Mouse (Mus musculus) embryonic facial prominence, embryonic 12.5 days (tissue): ENCODE results near the gene Pcnx. TPM values are rescaled to one million over a fixed set of nuclear protein-coding genes. Genes with fewer than 3 reads are reported as not detected.

ENCODE experiments used
- ATAC-seq: fragments of 200-750 bp; cut with Nextera tagmentation; 2 replicates; pipeline ENCODE4 v1.8.0; 2017; ENCODE audit not compliant: insufficient number of reproducible peaks, insufficient read depth, low FRiP score, low TSS enrichment
- H3K27ac ChIP-seq: fragments of 300-500 bp; sonication (generic); 2 replicates; pipeline ENCODE4 v1.5.1; 2016; ENCODE audit warnings: mild to moderate bottlenecking
- H3K27me3 ChIP-seq: fragments of 300-500 bp; sonication (generic); 2 replicates; pipeline ENCODE4 v1.6.1; 2016; ENCODE audit warnings: mild to moderate bottlenecking, moderate library complexity
- H3K36me3 ChIP-seq: fragments of 300-500 bp; sonication (generic); 2 replicates; pipeline ENCODE4 v1.6.1; 2016; ENCODE audit warnings: mild to moderate bottlenecking
- H3K4me1 ChIP-seq: fragments of 300-500 bp; sonication (generic); 2 replicates; pipeline ENCODE4 v1.6.1; 2016
- H3K4me2 ChIP-seq: fragments of 300-500 bp; sonication (generic); replicated peaks from 2 replicates; pipeline ENCODE4 v1.6.1; 2016; ENCODE audit warnings: mild to moderate bottlenecking, moderate library complexity
- H3K4me3 ChIP-seq: fragments of 300-500 bp; sonication (generic); 2 replicates; pipeline ENCODE4 v1.5.1; 2016; ENCODE audit warnings: mild to moderate bottlenecking
- H3K9ac ChIP-seq: fragments of 300-500 bp; sonication (generic); 2 replicates; pipeline ENCODE4 v1.6.1; 2016; ENCODE audit warnings: mild to moderate bottlenecking, moderate library complexity
- H3K9me3 ChIP-seq: fragments of 300-500 bp; sonication (generic); 2 replicates; pipeline ENCODE4 v1.6.1; 2016; ENCODE audit warnings: mild to moderate bottlenecking, moderate library complexity
- WGBS: fragments of 180-500 bp; shearing (Covaris S2); methylation state at CpG from one replicate; pipeline ENCODE4 v1.1.7; 2016; 5-methylcytosine and 5-hydroxymethylcytosine counted together
- polyA plus RNA-seq: library from polyadenylated mRNA; unstranded; fragments of >200 nt; fragmentation: Nextera tagmentation; extraction: Ambion mirVana; gene quantifications from 2 replicates; pipeline ENCODE4 v1.2.1, GENCODE M21; 2016

Pcnx gene
- polyA plus RNA-seq, 1 experiment from 2014 or later, result 12.6 TPM

DNA sequence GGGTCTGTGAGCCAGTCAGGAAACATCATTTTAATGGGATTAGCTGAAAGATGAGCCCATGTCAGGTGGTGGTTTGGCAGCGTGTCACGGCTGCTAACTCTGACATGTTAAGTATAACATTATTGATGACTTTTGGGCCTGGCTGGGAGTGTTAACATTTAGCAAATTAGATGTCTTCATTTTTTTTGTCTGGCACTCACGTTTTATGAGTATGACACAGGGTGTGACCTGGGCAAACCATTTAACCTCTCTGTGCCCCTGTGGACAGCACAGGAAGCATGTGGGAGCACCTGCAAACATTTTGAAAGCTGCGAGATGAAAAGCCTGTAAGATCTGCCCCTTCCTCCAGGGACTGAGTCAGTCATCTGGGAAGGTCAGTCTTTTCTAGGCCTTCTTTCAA, 2.6 kb upstream of the Pcnx start:
- peaks cover 19% of the 10 kb centered on the region for H3K4me1 ChIP-seq
- 0 out of 2 replicates have a peak overlapping the region, but pooled peaks have one; percentile 17 for H3K27ac ChIP-seq
- H3K4me3 ChIP-seq, result no peak overlapping the region
- no peak for ATAC-seq
- H3K9me3 ChIP-seq, result no peaks in the 10 kb centered on the region
- no peaks in the 10 kb centered on the region for H3K27me3 ChIP-seq
- WGBS, result 19% methylated on average over 4 of the region's 4 CpGs
- no peak overlapping the region for H3K4me2 ChIP-seq
- H3K9ac ChIP-seq, result no peak overlapping the region
- H3K36me3 ChIP-seq, result no peaks in the 10 kb centered on the region

DNA sequence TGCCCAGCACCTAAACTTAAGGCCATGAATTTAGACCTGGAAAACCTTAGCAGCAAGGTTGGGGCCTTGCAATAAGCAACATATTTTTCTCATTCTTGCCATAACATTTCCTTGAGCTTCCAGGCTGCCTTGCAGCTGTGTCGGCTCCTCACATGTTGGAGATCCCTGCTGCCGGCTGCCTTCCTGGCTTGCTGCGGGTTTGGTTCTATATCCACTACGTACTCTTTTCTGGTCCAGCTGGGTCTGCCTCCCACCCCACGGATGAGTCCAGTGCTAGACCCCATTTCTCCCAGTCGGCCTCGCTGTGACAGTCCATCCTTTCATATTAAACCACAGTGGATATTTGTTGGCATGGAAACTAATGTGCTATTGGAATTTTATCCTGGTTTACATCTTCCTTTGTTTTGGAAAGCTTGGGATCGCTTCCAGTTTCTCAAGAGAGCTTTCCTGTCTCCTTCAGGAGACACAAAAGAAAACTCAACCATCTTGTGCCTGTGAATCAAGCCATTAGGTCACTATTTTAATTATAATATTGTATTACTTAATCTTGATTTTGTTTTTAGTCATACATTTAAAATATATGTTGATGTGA, 1.7 kb upstream of the Pcnx start:
- Histone ChIP-seq H3K9me3 (no peaks in the 10 kb centered on the region), H3K4me3 (no peak overlapping the region), H3K27ac (no peak overlapping the region), H3K4me2 (no peak overlapping the region), H3K4me1 (peaks cover 27% of the 10 kb centered on the region), H3K36me3 (no peaks in the 10 kb centered on the region), H3K9ac (no peak overlapping the region; the same call in 1 of the 2 replicates), H3K27me3 (no peaks in the 10 kb centered on the region)
- no peak for ATAC-seq
- 58% methylated on average over 8 of the region's 8 CpGs for WGBS

DNA sequence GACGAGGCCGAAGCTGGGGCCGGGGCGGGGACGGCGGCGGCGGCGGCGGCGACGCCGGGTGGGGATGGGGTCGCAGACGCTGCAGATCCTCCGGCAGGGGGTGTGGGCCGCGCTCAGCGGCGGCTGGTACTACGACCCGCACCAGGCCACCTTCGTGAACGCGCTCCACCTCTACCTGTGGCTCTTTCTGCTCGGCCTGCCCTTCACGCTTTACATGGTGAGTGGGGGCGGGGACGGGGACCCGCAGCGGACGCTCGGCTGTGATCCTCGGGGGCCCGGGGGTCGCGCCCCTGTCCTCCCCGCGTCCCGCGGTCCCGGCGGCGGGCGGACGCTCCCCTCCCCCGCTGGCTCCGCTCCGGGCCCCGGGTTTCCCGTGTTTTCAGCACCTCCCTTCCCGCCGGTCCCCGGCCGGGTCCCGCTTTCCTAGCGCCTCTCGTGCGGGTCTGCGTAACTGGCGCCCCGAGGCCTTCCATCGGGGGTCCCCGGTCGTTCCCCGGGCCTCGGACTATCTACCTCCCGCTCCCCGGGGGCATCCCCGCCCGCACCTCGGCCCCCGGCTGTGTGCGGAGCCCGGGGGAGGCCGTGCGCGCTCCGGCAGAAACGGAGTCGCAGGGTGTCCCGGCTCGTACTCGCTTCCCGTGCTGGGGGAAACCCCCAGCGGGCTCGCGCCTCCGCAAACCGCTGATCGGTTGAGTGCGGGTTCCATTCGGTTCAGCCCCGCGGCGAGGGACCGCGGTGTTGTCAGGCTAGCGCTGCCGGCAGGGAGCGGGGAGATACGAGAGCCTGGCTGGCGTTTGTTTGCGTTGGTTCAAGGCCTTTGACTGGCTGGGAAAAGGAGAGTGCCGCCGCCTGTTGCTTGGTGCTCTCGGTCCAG, 722 bp downstream of the Pcnx start:
- Histone ChIP-seq H3K9ac (peak overlapping the region; percentile 93), H3K27me3 (no peaks in the 10 kb centered on the region), H3K4me1 (peaks cover 28% of the 10 kb centered on the region), H3K27ac (peak overlapping the region; percentile 95), H3K4me3 (peak overlapping the region; percentile 95), H3K4me2 (peak overlapping the region; percentile 72), H3K9me3 (no peaks in the 10 kb centered on the region), H3K36me3 (no peaks in the 10 kb centered on the region)
- WGBS, result under 1% methylated on average over 97 of the region's 107 CpGs
- peak; percentile 80 for ATAC-seq

DNA sequence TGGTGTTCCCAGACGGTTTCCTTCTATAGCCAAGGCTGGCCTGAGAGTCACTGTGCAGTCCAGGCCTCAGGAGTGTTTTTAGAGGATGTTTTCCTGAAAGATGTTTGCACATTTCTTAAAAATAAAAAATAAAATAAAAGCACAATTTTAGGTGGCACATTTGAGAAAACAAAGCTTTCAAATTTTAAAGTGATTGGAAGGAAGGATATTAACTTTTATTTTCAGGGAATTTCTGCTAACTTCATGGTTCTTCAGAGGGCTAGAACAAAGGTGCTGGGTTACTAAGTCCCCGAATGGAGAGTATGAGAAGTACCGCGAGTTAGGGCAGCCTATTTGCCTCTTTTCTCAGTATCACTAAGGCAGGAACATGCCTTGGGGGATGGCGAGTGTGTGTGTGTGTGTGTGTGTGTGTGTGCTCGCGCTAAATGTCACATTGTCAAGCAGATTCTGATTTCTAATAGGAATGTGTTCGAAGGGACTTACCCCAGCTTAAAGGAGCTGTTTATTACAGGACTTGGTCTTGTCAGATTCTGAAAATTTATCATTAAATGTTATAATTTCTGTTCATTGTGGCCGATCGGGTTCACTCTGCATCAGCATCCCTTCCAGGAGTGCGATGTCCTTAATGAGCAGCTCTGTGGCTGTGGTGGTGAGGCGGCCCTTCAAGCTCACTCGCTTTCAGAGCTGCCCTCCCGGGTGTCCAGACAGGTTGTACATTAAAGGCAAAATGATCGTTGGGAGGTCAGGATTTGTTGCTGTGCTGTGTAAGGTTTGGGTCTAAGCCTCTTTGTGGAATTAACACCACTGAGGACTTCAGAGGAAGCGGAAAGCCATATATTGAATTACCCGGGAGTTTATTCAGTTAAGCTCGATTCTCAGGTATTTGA, 1.6 kb downstream of the Pcnx start:
- WGBS, result 23% methylated on average over 18 of the region's 18 CpGs
- H3K9ac ChIP-seq, result peak overlapping the region; percentile 93
- no peaks in the 10 kb centered on the region for H3K36me3 ChIP-seq
- peak overlapping the region; percentile 72 for H3K4me2 ChIP-seq
- H3K4me3 ChIP-seq, result peak overlapping the region; percentile 95
- H3K27me3 ChIP-seq, result no peaks in the 10 kb centered on the region
- H3K9me3 ChIP-seq, result no peaks in the 10 kb centered on the region
- H3K27ac ChIP-seq, result 0 out of 2 replicates have a peak overlapping the region, but pooled peaks have one; percentile 95
- H3K4me1 ChIP-seq, result peaks cover 28% of the 10 kb centered on the region
- no peak for ATAC-seq

DNA sequence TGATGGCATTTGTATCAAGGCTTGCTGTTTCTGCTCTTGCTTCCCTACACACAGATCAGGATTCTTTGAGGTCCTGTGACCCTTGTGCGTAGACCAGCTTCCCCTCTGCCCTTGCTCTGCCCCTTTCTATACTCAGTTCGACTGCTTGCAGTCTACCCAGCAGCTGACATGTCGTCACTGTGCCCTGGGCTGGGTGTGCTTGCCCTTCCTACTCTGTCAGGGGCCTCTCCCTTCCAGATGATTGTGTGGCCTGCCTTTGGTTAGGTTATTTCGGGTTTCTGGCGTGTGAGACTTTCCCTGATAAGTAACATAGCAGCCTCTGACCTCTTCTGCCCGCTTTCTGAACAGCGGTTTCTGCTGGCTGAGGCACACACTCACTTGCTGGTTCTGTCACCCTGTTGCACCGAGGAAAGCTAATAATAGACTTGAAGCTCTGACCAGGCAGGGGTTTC, 2.6 kb downstream of the Pcnx start:
- Histone ChIP-seq H3K9ac (peak overlapping the region; percentile 93; the same call in 1 of the 2 replicates), H3K4me1 (peaks cover 26% of the 10 kb centered on the region), H3K27me3 (no peaks in the 10 kb centered on the region), H3K4me2 (peak overlapping the region; percentile 72), H3K27ac (no peak overlapping the region), H3K36me3 (no peaks in the 10 kb centered on the region), H3K9me3 (no peaks in the 10 kb centered on the region), H3K4me3 (peak overlapping the region; percentile 95)
- whole genome bisulfite sequencing, result 36% methylated on average over 8 of the region's 8 CpGs
- no peak for ATAC-seq

DNA sequence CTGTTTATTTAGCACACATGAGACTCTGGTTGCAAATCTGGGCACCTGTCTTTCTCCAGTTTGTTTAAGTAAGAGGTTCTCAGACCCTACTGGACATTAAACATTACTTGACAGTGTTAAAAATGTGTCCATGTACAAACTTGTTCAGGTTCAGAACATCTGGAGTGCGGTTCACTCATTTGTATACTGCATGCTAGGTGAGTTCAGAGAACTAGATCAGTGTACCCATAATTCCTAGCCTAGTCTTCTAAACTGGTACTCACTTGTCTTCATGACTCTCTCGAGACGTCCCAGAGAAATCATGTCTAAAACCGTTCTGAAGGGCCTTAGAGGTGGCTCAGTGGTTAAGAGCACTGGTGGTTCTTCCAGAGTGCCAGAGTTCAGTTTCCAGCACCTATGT, 4.1 kb downstream of the Pcnx start:
- Histone ChIP-seq H3K27ac (no peak overlapping the region), H3K9ac (no peak overlapping the region), H3K9me3 (no peaks in the 10 kb centered on the region), H3K4me3 (no peak overlapping the region), H3K4me2 (no peak overlapping the region), H3K36me3 (no peaks in the 10 kb centered on the region), H3K4me1 (peaks cover 19% of the 10 kb centered on the region), H3K27me3 (no peaks in the 10 kb centered on the region)
- no peak for ATAC-seq
- WGBS, result 93% methylated on average over 4 of the region's 4 CpGs

DNA sequence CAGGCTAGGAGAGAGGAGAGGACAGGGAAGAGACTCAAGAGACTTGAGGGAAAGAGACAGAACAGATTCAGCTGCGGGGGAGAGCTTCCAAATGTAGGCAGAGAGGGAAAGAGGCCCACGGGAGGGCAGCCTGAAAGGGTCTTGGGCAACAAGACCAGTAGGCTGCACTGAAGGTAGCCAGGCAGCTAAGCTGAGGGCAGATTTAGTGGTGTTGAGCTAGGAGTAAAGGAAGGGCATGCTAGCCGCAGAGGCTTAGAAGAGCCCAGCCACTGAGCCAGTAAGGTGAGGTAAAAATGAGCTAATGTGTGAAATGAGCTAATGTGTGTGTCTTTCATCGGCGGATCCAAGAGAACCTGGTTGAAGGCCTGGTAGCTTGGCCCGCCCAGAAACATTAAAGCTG, 5.4 kb downstream of the Pcnx start:
- Histone ChIP-seq H3K4me3 (no peak overlapping the region), H3K9ac (no peak overlapping the region), H3K4me1 (peaks cover 19% of the 10 kb centered on the region), H3K27me3 (no peaks in the 10 kb centered on the region), H3K9me3 (no peaks in the 10 kb centered on the region), H3K36me3 (no peaks in the 10 kb centered on the region), H3K4me2 (no peak overlapping the region), H3K27ac (no peak overlapping the region)
- ATAC-seq, result no peak
- 84% methylated on average over 6 of the region's 6 CpGs for WGBS

DNA sequence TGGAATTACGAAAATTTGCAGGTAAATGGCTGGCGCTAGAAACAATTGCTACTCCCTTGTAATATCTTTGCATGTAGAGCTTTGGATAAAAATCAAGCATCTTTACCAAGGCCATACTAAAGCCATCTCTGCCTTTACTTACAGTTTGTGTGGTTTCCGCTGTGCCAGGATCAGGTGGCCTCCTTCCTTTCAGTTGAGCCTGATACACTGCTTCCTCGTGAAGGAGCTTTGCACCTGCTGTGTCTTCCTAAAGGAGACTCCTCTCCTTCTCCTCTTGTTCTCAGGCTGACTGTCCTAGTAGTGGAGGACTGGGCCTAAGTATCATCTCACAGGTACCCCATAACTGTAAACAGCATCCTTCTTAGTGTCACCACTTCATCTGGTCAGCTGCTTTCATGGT, 7.5 kb downstream of the Pcnx start:
- Histone ChIP-seq H3K27ac (no peak overlapping the region), H3K4me1 (peaks cover 9% of the 10 kb centered on the region), H3K9ac (no peak overlapping the region), H3K4me3 (no peak overlapping the region), H3K4me2 (no peak overlapping the region), H3K27me3 (no peaks in the 10 kb centered on the region), H3K36me3 (no peaks in the 10 kb centered on the region), H3K9me3 (no peaks in the 10 kb centered on the region)
- 92% methylated on average over 4 of the region's 4 CpGs for WGBS
- no peak for ATAC-seq

DNA sequence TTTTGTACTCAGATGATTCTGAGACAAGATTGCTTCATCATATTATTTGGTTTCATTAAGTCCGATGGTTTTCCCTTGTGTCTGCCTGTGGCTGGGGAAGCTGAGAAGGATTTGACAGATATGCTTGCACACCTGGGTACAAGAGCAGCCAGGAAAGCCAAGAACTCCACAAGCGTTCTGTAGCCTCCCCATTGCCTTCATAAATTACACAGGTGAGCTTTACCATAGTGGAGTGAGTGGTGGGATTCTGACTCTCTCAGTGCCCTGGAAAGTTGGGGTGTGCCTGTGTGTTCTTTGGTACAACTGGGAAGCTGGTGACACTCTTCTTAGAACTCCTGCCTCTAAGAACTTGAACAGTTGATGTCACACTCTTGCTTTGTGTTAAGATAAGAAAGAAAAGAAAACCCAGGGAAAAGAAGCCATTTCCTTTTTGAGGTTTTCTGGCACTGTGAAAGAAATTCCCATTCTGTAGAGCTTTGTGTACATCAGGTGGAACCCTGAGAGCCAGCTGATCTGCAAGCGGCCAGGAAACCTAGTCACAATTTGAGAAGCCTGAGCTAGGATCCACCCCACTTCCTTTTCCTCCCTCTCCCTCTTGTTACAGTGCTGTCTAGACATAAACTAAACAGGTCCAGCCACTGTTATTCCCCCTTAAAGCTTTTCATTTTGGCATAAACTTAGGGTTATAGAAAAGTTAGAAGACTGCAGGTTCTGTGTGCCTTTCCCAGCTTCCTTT, 9.6 kb downstream of the Pcnx start:
- H3K9me3 ChIP-seq, result no peaks in the 10 kb centered on the region
- no peak overlapping the region for H3K9ac ChIP-seq
- no peak overlapping the region for H3K4me3 ChIP-seq
- ATAC-seq, result no peak
- peaks cover 4% of the 10 kb centered on the region; the same call in 1 of the 2 replicates for H3K4me1 ChIP-seq
- H3K36me3 ChIP-seq, result no peaks in the 10 kb centered on the region
- H3K27ac ChIP-seq, result no peak overlapping the region
- 63% methylated on average over 3 of the region's 3 CpGs for WGBS
- H3K27me3 ChIP-seq, result no peaks in the 10 kb centered on the region
- H3K4me2 ChIP-seq, result no peak overlapping the region

DNA sequence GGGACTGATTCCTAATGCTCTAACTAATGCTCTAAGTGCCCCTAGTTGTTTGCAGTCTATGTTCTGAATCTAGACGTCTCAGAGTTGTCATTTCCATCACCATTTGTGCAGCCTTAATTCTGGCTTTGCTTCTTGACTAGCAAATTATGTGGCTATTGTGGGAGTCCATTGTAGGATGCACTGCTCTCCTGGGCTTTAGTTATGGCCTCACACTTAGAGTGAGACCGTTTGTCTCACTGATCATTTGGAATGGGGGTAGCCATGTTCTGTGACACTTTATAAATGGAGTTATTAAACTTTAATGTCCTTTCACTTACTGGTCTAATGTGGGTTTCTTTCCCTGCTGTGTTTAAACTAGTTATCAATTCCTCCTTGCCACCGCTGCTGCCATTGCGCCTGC, 13.5 kb downstream of the Pcnx start:
- Histone ChIP-seq H3K9ac (no peak overlapping the region), H3K4me2 (no peak overlapping the region), H3K9me3 (no peaks in the 10 kb centered on the region), H3K27me3 (no peaks in the 10 kb centered on the region), H3K4me3 (no peak overlapping the region), H3K36me3 (no peaks in the 10 kb centered on the region), H3K27ac (no peak overlapping the region), H3K4me1 (peaks cover 4% of the 10 kb centered on the region; the same call in 1 of the 2 replicates)
- no peak for ATAC-seq
- WGBS, result 83% methylated on average over 4 of the region's 4 CpGs

DNA sequence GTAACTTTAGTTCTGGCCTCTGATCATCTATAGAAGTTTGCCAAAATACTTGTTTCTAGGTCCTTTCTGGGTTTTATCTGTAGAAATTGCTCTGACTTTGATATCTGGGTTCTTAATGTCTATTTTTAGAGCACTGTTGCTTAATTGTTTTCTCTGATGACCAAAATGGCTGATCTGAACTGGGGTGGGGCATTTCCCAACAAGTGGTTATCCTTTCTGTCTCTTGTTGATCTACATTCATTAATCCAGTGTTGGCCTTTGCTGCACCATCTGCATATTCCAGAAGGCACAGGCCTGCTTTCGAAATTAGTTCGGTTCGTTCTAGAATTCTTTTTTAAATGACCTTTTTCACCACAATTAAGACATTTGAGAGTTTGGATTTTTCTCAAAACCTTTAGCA, 20.3 kb downstream of the Pcnx start:
- Histone ChIP-seq H3K4me3 (no peak overlapping the region), H3K36me3 (no peaks in the 10 kb centered on the region), H3K4me1 (peaks cover 4% of the 10 kb centered on the region; the same call in 1 of the 2 replicates), H3K27ac (no peak overlapping the region), H3K9ac (no peak overlapping the region), H3K4me2 (no peak overlapping the region), H3K9me3 (no peaks in the 10 kb centered on the region), H3K27me3 (no peaks in the 10 kb centered on the region)
- ATAC-seq, result no peak
- WGBS, result 91% methylated on average over 3 of the region's 3 CpGs
